Mouse (Mus musculus): Measurements from ENCODE around the gene Aldh5a1. TPM values are rescaled to one million over a fixed set of nuclear protein-coding genes. Genes with fewer than 3 reads are reported as not detected.

The Aldh5a1 gene
- polyA plus RNA-seq, 1 experiment from 2014 or later, result 9.8 TPM

- no peak overlapping the region for H3K4me3 ChIP-seq
- H3K9me3 ChIP-seq, result no peaks in the 10 kb centered on the region
- no peaks in the 10 kb centered on the region for H3K36me3 ChIP-seq
- no peak overlapping the region for H3K4me2 ChIP-seq
- ATAC-seq (ENCODE audit: borderline replicate concordance, extremely low read depth, low FRiP score, low TSS enrichment), result no peak
- H3K4me1 ChIP-seq, result no peaks in the 10 kb centered on the region
- H3K9ac ChIP-seq, result no peak overlapping the region
- no peaks in the 10 kb centered on the region for H3K27me3 ChIP-seq
- H3K27ac ChIP-seq, result no peak overlapping the region
- 72% methylated on average over 2 of the region's 2 CpGs for WGBS
Observed at GRCm38 (mm10) chr13:24893880-24894279, 43.6 kb downstream of the Aldh5a1 start.

DNA sequence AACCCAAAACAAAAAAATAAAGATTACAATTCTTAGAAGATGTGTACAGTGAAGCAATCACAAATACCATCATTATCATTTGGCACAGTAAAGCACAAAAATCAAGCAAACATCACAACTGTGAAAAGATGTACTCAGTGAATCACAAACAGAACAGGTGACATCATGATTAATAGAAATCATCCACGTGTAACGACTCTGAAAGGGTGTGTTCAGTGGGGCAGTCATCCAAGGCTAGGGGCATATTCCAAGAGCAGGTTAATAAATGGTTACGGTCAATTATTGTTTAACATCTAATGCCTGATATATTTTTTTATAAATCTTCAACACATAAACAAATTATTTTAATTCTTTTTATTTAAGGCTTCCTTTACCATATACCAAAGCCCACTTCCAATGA, 44.9 kb downstream of the Aldh5a1 start:
- Histone ChIP-seq H3K27me3 (no peaks in the 10 kb centered on the region), H3K27ac (no peak overlapping the region), H3K9ac (no peak overlapping the region), H3K4me3 (no peak overlapping the region), H3K4me2 (no peak overlapping the region), H3K4me1 (no peaks in the 10 kb centered on the region), H3K36me3 (no peaks in the 10 kb centered on the region), H3K9me3 (no peaks in the 10 kb centered on the region)
- ATAC-seq (ENCODE audit: borderline replicate concordance, extremely low read depth, low FRiP score, low TSS enrichment), result no peak
- WGBS, result 82% methylated on average over 3 of the region's 3 CpGs

GRCm38 (mm10) chr13:24889554-24889953, 47.9 kb downstream of the Aldh5a1 start:
- Histone ChIP-seq H3K27ac (no peak overlapping the region), H3K27me3 (no peaks in the 10 kb centered on the region), H3K4me2 (no peak overlapping the region), H3K4me1 (no peaks in the 10 kb centered on the region), H3K9me3 (no peaks in the 10 kb centered on the region), H3K9ac (no peak overlapping the region), H3K4me3 (no peak overlapping the region), H3K36me3 (no peaks in the 10 kb centered on the region)
- no peak for ATAC-seq (ENCODE audit: borderline replicate concordance, extremely low read depth, low FRiP score, low TSS enrichment)
- WGBS, result 26% methylated on average over 1 of the region's 1 CpGs

GRCm38 (mm10) chr13:24882411-24882810, 55.0 kb downstream of the Aldh5a1 start:
- Histone ChIP-seq H3K36me3 (no peaks in the 10 kb centered on the region), H3K4me1 (no peaks in the 10 kb centered on the region), H3K9ac (no peak overlapping the region), H3K27ac (no peak overlapping the region), H3K4me2 (no peak overlapping the region), H3K9me3 (no peaks in the 10 kb centered on the region), H3K4me3 (no peak overlapping the region), H3K27me3 (no peaks in the 10 kb centered on the region)
- 93% methylated on average over 6 of the region's 6 CpGs for WGBS
- ATAC-seq (ENCODE audit: borderline replicate concordance, extremely low read depth, low FRiP score, low TSS enrichment), result no peak

GRCm38 (mm10) chr13:24880704-24881103, 56.8 kb downstream of the Aldh5a1 start:
- no peak overlapping the region for H3K4me3 ChIP-seq
- WGBS, result 90% methylated on average over 5 of the region's 5 CpGs
- no peak overlapping the region for H3K4me2 ChIP-seq
- no peaks in the 10 kb centered on the region for H3K27me3 ChIP-seq
- H3K27ac ChIP-seq, result no peak overlapping the region
- no peaks in the 10 kb centered on the region for H3K4me1 ChIP-seq
- H3K9me3 ChIP-seq, result no peaks in the 10 kb centered on the region
- ATAC-seq (ENCODE audit: borderline replicate concordance, extremely low read depth, low FRiP score, low TSS enrichment), result no peak
- H3K9ac ChIP-seq, result no peak overlapping the region
- no peaks in the 10 kb centered on the region for H3K36me3 ChIP-seq

DNA sequence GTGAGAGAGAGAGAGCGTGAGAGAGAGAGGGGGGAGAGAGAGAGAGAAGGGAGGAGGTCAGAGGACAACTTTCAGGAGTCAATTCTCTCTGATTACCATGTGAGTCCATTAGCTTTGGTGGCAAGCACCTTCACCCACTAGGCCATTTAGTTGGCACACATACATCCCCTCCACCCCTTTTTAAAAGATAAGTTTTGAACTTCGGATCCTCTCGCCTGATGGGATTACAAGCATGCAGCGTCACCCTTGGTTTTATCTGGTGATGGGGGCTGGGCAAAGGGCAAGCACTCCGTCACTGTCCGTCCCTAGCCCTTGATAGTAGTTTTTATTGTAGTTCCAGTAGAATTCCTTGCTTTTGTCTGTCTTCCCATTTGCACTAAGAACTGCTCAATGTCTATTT, 57.3 kb downstream of the Aldh5a1 start:
- no peaks in the 10 kb centered on the region for H3K36me3 ChIP-seq
- no peak overlapping the region for H3K9ac ChIP-seq
- no peaks in the 10 kb centered on the region for H3K27me3 ChIP-seq
- H3K4me3 ChIP-seq, result no peak overlapping the region
- no peak overlapping the region for H3K4me2 ChIP-seq
- ATAC-seq (ENCODE audit: borderline replicate concordance, extremely low read depth, low FRiP score, low TSS enrichment), result no peak
- H3K9me3 ChIP-seq, result no peaks in the 10 kb centered on the region
- no peaks in the 10 kb centered on the region for H3K4me1 ChIP-seq
- no peak overlapping the region for H3K27ac ChIP-seq
- 57% methylated on average over 6 of the region's 6 CpGs for WGBS

DNA sequence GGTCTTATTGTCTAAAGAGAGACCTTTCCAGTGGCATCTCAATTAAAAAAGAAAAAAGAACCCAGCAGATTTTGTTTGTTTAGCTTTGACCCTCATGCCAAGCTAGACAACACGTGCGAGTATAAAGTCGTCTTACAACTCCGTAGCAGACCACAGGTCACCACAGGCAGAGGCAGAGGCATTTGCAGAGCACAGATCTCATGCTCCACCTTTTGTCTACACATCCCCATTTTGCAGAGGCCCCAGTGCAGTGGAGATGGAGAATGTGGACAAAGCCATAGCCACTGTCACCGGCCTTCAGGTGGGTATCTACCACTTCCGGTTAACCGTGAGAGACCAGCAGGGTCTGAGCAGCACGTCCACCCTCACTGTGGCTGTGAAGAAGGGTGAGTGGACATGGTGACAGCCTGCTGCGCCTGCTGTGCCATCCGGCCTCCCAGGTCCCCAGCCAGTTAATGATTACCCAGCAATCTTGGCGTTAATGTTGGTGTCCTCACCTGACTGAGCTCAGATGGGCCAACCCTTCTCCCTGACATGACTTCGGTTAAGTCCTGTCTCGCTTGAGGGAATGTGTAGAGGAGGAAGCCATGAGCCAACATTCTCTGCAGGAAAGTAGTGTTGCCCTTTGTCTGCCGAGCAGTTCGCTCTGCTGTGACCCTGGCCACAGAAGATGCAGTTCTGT, 58.0 kb downstream of the Aldh5a1 start:
- ATAC-seq (ENCODE audit: borderline replicate concordance, extremely low read depth, low FRiP score, low TSS enrichment), result no peak
- Histone ChIP-seq H3K4me2 (no peak overlapping the region), H3K4me1 (no peaks in the 10 kb centered on the region), H3K36me3 (no peaks in the 10 kb centered on the region), H3K4me3 (no peak overlapping the region), H3K9ac (no peak overlapping the region), H3K27me3 (no peaks in the 10 kb centered on the region), H3K9me3 (no peaks in the 10 kb centered on the region), H3K27ac (no peak overlapping the region)
- 73% methylated on average over 15 of the region's 15 CpGs for WGBS

- no peaks in the 10 kb centered on the region for H3K27me3 ChIP-seq
- H3K27ac ChIP-seq, result no peak overlapping the region
- H3K9ac ChIP-seq, result no peak overlapping the region
- H3K4me3 ChIP-seq, result no peak overlapping the region
- H3K9me3 ChIP-seq, result no peaks in the 10 kb centered on the region
- no peaks in the 10 kb centered on the region for H3K36me3 ChIP-seq
- H3K4me2 ChIP-seq, result no peak overlapping the region
- H3K4me1 ChIP-seq, result 0 out of 2 replicates have a peak, but pooled peaks cover 4% of the 10 kb centered on the region
- ATAC-seq (ENCODE audit: borderline replicate concordance, extremely low read depth, low FRiP score, low TSS enrichment), result no peak
- WGBS, result 76% methylated on average over 7 of the region's 7 CpGs
Observed at GRCm38 (mm10) chr13:24868233-24868632, 69.2 kb downstream of the Aldh5a1 start.

- WGBS, result 80% methylated on average over 10 of the region's 10 CpGs
- Histone ChIP-seq H3K36me3 (no peaks in the 10 kb centered on the region), H3K27me3 (no peaks in the 10 kb centered on the region), H3K4me3 (no peak overlapping the region), H3K27ac (no peak overlapping the region), H3K9me3 (no peaks in the 10 kb centered on the region), H3K9ac (no peak overlapping the region), H3K4me2 (no peak overlapping the region), H3K4me1 (0 out of 2 replicates have a peak, but pooled peaks cover 4% of the 10 kb centered on the region)
- no peak for ATAC-seq (ENCODE audit: borderline replicate concordance, extremely low read depth, low FRiP score, low TSS enrichment)
Observed at GRCm38 (mm10) chr13:24867789-24868188, 69.7 kb downstream of the Aldh5a1 start.

DNA sequence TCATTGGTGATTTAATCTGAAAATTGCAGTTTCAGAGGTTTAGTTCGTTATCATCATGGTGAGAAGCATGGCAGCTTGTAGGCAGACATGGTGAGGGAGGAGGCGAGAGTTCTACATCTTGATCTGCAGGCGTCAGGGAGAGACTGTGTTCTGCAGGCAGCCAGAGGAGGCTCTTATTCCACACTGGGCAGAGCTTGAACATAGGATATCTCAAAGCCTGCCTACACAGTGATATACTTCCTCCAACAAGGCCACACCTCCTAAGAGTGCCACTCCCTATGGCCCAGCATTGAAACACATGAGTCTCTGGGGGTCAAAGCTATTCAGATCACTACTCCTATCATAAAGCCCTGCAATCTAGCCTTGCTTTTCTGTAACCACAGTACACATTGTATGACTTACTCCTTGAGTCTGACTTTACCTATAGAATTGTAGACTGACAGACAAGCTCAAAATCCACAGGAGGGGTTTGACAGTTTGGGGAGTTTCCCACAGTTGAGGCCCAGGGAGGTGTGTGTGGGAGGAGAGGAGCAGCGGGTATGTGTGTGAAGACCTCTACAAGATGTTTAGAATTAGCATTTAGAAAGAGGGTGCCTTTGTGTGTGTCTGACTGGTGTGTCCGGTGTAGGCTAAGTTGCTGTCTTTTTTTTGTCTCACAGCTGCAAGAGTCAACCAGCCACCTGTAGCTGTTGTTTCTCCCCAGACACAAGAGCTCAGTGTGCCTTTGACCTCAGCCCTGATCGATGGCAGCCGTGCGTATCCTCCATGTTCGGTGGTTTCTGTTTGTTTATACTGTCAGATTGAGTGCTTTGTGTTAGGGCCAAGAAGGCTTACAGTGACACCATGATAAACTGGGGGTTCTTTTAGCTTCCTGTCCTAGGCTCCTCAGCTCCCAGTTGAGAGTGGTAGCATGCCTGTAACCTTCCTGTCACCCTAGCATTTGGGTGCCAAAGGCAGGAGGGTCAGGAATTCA, 70.7 kb downstream of the Aldh5a1 start:
- Histone ChIP-seq H3K9me3 (no peaks in the 10 kb centered on the region), H3K4me1 (peaks cover 7% of the 10 kb centered on the region; the same call in 1 of the 2 replicates), H3K27ac (no peak overlapping the region), H3K9ac (no peak overlapping the region), H3K27me3 (no peaks in the 10 kb centered on the region), H3K4me2 (no peak overlapping the region), H3K36me3 (no peaks in the 10 kb centered on the region), H3K4me3 (no peak overlapping the region)
- no peak for ATAC-seq (ENCODE audit: borderline replicate concordance, extremely low read depth, low FRiP score, low TSS enrichment)
- WGBS, result 42% methylated on average over 9 of the region's 9 CpGs

DNA sequence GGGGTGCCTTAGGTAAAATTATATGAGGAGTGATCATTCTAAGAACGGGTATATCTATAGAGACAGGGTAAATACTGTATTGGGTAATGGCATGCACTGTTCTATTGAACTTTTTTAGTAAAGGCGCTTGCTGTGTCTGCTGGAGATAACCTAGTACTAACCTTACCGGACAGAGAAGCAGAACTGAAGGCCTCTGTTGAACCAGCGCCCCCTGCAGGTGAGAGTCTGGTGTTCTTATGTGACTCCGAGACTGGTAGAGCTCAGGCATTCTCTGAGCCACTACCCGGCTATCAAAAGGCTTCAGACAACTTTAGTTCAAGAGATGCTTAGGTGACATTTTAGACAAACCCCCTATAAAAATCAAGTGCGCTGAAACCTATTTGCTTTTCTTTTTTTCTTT, 74.9 kb downstream of the Aldh5a1 start:
- 55% methylated on average over 7 of the region's 7 CpGs for WGBS
- no peak overlapping the region for H3K4me2 ChIP-seq
- no peaks in the 10 kb centered on the region for H3K27me3 ChIP-seq

DNA sequence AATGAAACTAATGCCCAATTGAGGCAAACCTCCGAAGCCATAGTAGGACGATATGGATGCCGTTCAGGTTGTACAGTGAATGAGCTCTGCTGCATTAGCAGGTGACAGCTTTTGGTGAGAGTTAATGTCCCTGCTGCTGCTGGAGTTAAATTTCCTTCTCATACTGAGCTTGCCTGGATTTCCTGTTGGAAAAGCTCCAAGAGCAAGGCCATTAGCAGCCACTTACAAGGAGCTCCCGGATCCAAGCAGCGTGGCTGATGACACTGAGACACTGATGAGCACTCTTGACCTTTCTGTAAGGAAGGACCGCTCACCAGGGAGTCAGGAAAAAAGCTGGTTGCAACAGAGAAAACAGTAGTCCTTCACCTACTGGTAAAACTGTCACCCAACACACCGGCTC, 75.4 kb downstream of the Aldh5a1 start:
- Histone ChIP-seq H3K4me3 (no peak overlapping the region), H3K36me3 (no peaks in the 10 kb centered on the region), H3K4me1 (peaks cover 9% of the 10 kb centered on the region; the same call in 1 of the 2 replicates), H3K9ac (no peak overlapping the region), H3K27ac (no peak overlapping the region), H3K4me2 (no peak overlapping the region), H3K27me3 (no peaks in the 10 kb centered on the region), H3K9me3 (no peaks in the 10 kb centered on the region)
- ATAC-seq (ENCODE audit: borderline replicate concordance, extremely low read depth, low FRiP score, low TSS enrichment), result no peak
- WGBS, result 35% methylated on average over 7 of the region's 7 CpGs

More for the DNA sequence above, 74.9 kb downstream of the Aldh5a1 start:
- no peaks in the 10 kb centered on the region for H3K9me3 ChIP-seq
- H3K4me1 ChIP-seq, result peaks cover 9% of the 10 kb centered on the region; the same call in 1 of the 2 replicates
- no peak overlapping the region for H3K27ac ChIP-seq
- H3K4me3 ChIP-seq, result no peak overlapping the region
- H3K36me3 ChIP-seq, result no peaks in the 10 kb centered on the region
- H3K9ac ChIP-seq, result no peak overlapping the region
- no peak for ATAC-seq (ENCODE audit: borderline replicate concordance, extremely low read depth, low FRiP score, low TSS enrichment)

Measured in lung, embryonic 15.5 days (tissue).